Mouse (Mus musculus) midbrain, embryonic 13.5 days (tissue): ENCODE results near the gene Tcf25. TPM values are rescaled to one million over a fixed set of nuclear protein-coding genes. Genes with fewer than 3 reads are reported as not detected.

Experiments used
- ATAC-seq: fragments of 200-750 bp; cut with Nextera tagmentation; 2 replicates; pipeline ENCODE4 v1.8.0; 2017; ENCODE audit warnings: mild to moderate bottlenecking, moderate TSS enrichment, moderate library complexity
- H3K27ac ChIP-seq: fragments of 300-500 bp; sonication (generic); 2 replicates; pipeline ENCODE4 v1.5.1; 2015; ENCODE audit warnings: inconsistent platforms, mild to moderate bottlenecking, moderate library complexity
- H3K27me3 ChIP-seq: fragments of 300-500 bp; sonication (generic); 2 replicates; pipeline ENCODE4 v1.6.1; 2015; ENCODE audit warnings: mild to moderate bottlenecking, inconsistent platforms
- H3K36me3 ChIP-seq: fragments of 300-500 bp; sonication (generic); 2 replicates; pipeline ENCODE4 v1.6.1; 2015; ENCODE audit warnings: mild to moderate bottlenecking, inconsistent platforms
- H3K4me1 ChIP-seq: fragments of 300-500 bp; sonication (generic); replicated peaks from 2 replicates; pipeline ENCODE4 v1.6.1; 2015; ENCODE audit warnings: inconsistent platforms
- H3K4me2 ChIP-seq: fragments of 300-500 bp; sonication (generic); replicated peaks from 2 replicates; pipeline ENCODE4 v1.6.1; 2015; ENCODE audit warnings: moderate library complexity, mild to moderate bottlenecking, inconsistent platforms
- H3K4me3 ChIP-seq: fragments of 300-500 bp; sonication (generic); replicated peaks from 2 replicates; pipeline ENCODE4 v1.5.1; 2015; ENCODE audit warnings: mild to moderate bottlenecking, inconsistent platforms
- H3K9ac ChIP-seq: fragments of 300-500 bp; sonication (generic); replicated peaks from 2 replicates; pipeline ENCODE4 v1.6.1; 2015; ENCODE audit warnings: mild to moderate bottlenecking, inconsistent platforms
- H3K9me3 ChIP-seq: fragments of 300-500 bp; sonication (generic); 2 replicates; pipeline ENCODE4 v1.6.1; 2016; ENCODE audit warnings: mild to moderate bottlenecking, inconsistent platforms
- WGBS: fragments of 180-500 bp; shearing (Covaris S2); methylation state at CpG from one replicate; pipeline ENCODE4 v1.1.7; 2015; 5-methylcytosine and 5-hydroxymethylcytosine counted together
- polyA plus RNA-seq: library from polyadenylated mRNA; unstranded; fragments of >200 nt; fragmentation: Nextera tagmentation; extraction: Ambion mirVana; gene quantifications from 2 replicates; pipeline ENCODE4 v1.2.1, GENCODE M21; 2015

The Tcf25 gene
- polyA plus RNA-seq, 1 experiment from 2014 or later: 263 TPM

DNA sequence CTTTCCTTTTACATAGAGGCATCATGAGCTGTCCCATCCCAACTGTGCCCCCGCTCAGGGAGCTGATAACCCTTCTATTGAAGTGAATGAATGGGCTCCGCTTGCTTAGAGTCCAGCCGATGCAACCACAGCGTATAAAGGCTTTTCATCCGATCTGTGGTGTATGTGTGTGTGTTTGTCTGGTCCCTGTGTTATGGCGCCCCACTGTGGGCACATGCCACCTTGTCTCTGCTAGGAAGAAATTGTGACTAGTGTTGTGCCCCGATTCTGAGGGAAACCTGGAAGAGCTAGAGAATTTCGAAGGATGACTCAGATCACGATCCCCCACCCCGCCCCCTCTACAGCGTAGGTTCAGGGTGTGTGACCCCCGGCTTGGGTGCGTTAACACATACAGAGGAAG, 20.8 kb upstream of the Tcf25 start:
- ATAC-seq: peak; percentile 64
- no peak overlapping the region for H3K9ac ChIP-seq
- 41% methylated on average over 13 of the region's 13 CpGs for WGBS
- no peak overlapping the region for H3K4me2 ChIP-seq
- no peaks in the 10 kb centered on the region for H3K27me3 ChIP-seq
- H3K36me3 ChIP-seq: peaks cover 46% of the 10 kb centered on the region
- no peak overlapping the region; the same call in 1 of the 2 replicates for H3K27ac ChIP-seq
- no peak overlapping the region for H3K4me3 ChIP-seq
- H3K9me3 ChIP-seq: no peaks in the 10 kb centered on the region
- peaks cover 13% of the 10 kb centered on the region for H3K4me1 ChIP-seq

DNA sequence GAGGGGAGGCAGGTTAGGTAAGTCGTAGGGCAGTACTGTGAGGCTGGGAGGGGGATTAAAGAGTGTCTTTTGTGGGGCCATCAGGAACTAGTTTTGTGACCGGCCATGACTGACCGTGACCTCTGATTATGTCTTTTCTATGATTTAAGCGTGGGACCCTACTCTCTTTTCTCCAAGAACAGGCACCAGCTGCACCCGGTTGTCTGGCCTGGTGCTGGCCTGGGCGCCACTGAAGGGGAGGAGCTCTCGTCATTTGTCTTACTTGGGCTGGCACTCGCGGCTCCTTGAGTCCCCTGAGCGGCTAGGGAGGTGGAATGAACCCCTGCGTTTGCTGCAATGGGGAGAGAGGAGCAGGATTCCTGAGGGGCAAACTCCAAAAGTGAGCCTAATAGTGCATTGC, 20.3 kb upstream of the Tcf25 start:
- Histone ChIP-seq H3K27ac (no peak overlapping the region), H3K4me3 (no peak overlapping the region), H3K9ac (no peak overlapping the region), H3K36me3 (peaks cover 46% of the 10 kb centered on the region), H3K9me3 (no peaks in the 10 kb centered on the region), H3K4me2 (no peak overlapping the region), H3K4me1 (peaks cover 12% of the 10 kb centered on the region), H3K27me3 (no peaks in the 10 kb centered on the region)
- ATAC-seq: no peak; the same call in 1 of the 2 replicates
- WGBS: 37% methylated on average over 11 of the region's 11 CpGs

DNA sequence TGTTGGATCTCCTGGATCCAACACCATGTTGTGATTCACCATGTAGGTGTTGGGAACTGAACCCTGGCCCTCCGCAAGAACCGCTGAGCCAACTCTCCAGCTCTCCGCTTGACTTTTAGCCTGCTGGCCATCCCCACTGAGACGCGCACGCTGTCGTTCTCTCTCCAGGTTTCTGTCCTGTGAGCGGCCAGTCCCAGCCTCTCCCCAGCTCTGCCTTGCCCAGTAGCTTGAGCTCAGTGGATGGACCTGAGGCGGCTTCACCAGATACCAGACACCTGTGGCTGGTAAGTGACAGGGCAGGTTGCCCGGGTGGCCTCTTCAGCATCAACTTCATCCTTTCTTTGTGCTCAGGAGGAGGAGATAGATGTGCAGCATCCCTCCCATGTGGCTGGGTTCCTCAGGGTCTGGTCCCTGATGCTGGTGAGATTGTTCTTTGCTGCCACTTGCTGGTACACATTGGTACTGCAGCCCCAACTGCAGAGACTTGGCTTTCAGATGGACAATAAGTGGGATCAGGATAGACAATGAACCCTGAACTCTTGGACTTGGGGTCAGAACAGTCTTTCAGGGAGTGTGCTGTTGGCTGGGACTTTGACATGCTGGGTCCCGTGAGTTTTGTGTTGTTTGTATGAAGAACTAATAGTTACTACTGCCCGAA, 12.3 kb upstream of the Tcf25 start:
- Histone ChIP-seq H3K9me3 (no peaks in the 10 kb centered on the region), H3K27ac (0 out of 2 replicates have a peak overlapping the region, but pooled peaks have one; percentile 47), H3K27me3 (no peaks in the 10 kb centered on the region), H3K9ac (no peak overlapping the region; the same call in 1 of the 2 replicates), H3K4me3 (no peak overlapping the region), H3K4me1 (0 out of 2 replicates have a peak, but pooled peaks cover 3% of the 10 kb centered on the region), H3K36me3 (peaks cover 88% of the 10 kb centered on the region), H3K4me2 (no peak overlapping the region)
- peak; percentile 87 for ATAC-seq
- WGBS: 36% methylated on average over 12 of the region's 12 CpGs

DNA sequence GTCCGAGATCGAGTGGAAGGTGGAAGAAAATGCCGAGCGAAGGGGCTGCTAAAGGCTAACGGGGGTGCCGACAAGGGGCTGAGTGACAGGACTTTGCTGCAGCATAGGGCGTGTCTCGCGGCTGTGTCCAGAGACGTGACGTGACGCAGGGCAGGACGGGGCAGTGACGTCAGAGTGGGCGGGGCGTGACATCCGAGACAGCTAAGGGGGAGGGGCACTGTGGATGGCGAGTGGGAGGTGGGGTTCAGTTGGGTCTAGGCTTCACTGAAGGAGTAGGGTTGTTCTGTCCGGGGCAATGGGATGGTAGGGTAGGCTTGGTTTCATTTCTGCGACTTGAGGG, 656 bp downstream of the Tcf25 start:
- Histone ChIP-seq H3K4me2 (peak overlapping the region; percentile 74), H3K27me3 (no peaks in the 10 kb centered on the region), H3K36me3 (peaks cover 27% of the 10 kb centered on the region), H3K27ac (peak overlapping the region; percentile 96), H3K4me1 (peaks cover 31% of the 10 kb centered on the region), H3K9me3 (no peaks in the 10 kb centered on the region), H3K9ac (peak overlapping the region; percentile 87), H3K4me3 (peak overlapping the region; percentile 75)
- peak; percentile 73 for ATAC-seq
- WGBS: 1% methylated on average over 20 of the region's 20 CpGs

DNA sequence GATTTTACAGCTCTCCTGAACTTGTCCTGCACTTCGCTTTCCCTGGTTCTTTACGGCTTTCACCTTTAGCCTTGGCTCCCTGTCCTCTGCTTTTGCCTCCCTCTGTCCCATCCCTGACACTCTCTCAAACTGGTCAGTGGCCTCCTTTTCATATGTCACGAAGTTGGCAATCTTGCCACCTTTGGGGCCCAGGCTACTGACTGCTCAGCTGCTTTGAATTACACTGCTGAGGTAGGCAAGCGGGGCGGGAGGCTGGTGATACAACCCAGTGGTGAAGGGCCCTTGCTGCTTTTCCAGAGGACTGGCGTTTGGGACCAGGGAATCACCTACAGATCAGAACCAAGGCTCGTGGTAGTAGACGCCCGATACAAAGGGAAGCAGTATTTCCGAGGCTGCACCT, 2.1 kb downstream of the Tcf25 start:
- H3K9ac ChIP-seq: peak overlapping the region; percentile 87
- peaks cover 31% of the 10 kb centered on the region for H3K4me1 ChIP-seq
- H3K36me3 ChIP-seq: peaks cover 19% of the 10 kb centered on the region; the same call in 1 of the 2 replicates
- 0 out of 2 replicates have a peak overlapping the region, but pooled peaks have one; percentile 5 for H3K4me2 ChIP-seq
- no peaks in the 10 kb centered on the region for H3K27me3 ChIP-seq
- no peaks in the 10 kb centered on the region for H3K9me3 ChIP-seq
- no peak overlapping the region for H3K4me3 ChIP-seq
- 88% methylated on average over 10 of the region's 10 CpGs for WGBS
- ATAC-seq: no peak
- H3K27ac ChIP-seq: peak overlapping the region; percentile 53; the same call in 1 of the 2 replicates

DNA sequence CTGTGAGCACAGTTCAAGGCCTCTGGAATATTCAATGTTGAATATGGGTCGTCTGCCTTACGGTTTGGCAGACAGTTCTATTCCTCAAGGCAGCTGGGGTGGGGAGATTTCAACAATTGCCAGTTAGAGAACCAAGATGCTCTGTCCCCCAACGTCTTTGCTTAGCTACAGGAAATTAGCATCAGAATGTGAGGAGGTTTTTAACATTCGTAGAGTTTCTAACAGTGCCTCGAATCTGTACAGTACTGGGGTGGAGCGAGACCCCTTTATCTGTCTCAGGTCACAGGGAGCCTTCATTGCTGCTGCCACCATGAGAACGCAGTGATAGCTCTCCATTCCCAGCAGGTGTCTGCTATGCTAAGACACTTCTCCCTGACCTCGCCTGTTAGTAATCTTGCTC, 2.6 kb downstream of the Tcf25 start:
- Histone ChIP-seq H3K27ac (peak overlapping the region; percentile 53; the same call in 1 of the 2 replicates), H3K4me3 (no peak overlapping the region)
- ATAC-seq: no peak

GRCm38 (mm10) chr8:123381711-123382110, 8.2 kb downstream of the Tcf25 start:
- Histone ChIP-seq H3K4me3 (no peak overlapping the region), H3K9me3 (no peaks in the 10 kb centered on the region), H3K9ac (no peak overlapping the region), H3K27me3 (no peaks in the 10 kb centered on the region), H3K4me2 (no peak overlapping the region), H3K36me3 (peaks cover 67% of the 10 kb centered on the region), H3K27ac (no peak overlapping the region), H3K4me1 (peaks cover under 1% of the 10 kb centered on the region; the same call in 1 of the 2 replicates)
- WGBS: 93% methylated on average over 4 of the region's 4 CpGs
- no peak for ATAC-seq

More for the DNA sequence above, 2.6 kb downstream of the Tcf25 start:
- Histone ChIP-seq H3K36me3 (peaks cover 22% of the 10 kb centered on the region), H3K9me3 (no peaks in the 10 kb centered on the region), H3K9ac (peak overlapping the region; percentile 87), H3K27me3 (no peaks in the 10 kb centered on the region), H3K4me1 (peaks cover 31% of the 10 kb centered on the region), H3K4me2 (0 out of 2 replicates have a peak overlapping the region, but pooled peaks have one; percentile 5)
- 59% methylated on average over 8 of the region's 8 CpGs for WGBS

- no peak overlapping the region for H3K27ac ChIP-seq
- H3K4me1 ChIP-seq: no peaks in the 10 kb centered on the region
- no peak overlapping the region for H3K4me2 ChIP-seq
- no peak overlapping the region for H3K4me3 ChIP-seq
- no peaks in the 10 kb centered on the region for H3K9me3 ChIP-seq
- peaks cover 75% of the 10 kb centered on the region for H3K36me3 ChIP-seq
- H3K9ac ChIP-seq: no peak overlapping the region
- no peaks in the 10 kb centered on the region for H3K27me3 ChIP-seq
- ATAC-seq: no peak
- whole genome bisulfite sequencing: 95% methylated on average over 8 of the region's 8 CpGs
Measured at GRCm38 (mm10) chr8:123382516-123382915, 9.0 kb downstream of the Tcf25 start.

DNA sequence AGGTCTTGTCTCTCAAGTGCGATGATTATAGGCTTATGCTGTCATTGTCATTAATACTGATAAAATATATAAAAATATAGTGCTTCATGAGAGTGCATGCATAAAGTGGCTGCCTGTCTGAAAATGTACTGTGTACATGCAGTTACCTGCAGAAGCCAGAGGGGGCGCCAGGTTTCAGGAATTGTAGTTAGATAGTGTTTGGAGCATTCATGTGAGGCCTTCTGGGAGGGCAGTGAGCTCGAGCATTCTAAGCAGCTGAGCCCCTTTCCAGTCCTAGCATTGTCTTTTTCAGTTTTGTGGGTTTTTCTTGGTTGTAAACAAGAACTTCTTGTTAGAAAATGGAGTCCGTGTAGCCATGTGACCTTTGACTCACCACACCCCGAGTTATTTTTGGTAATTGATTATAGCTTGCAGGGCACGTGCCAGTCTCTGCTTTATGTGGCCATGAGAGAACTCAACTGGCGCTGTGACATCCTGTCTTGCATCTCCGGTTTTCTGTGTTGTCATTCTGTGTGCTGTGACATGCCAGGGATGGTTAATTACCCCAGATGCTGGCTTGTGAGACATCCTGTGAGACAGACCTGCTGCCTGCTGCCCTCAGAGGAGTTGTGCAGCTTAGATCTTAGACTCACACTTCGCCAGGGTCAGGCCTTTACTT, 11.5 kb downstream of the Tcf25 start:
- ATAC-seq: no peak
- no peaks in the 10 kb centered on the region for H3K27me3 ChIP-seq
- no peak overlapping the region for H3K4me2 ChIP-seq
- H3K36me3 ChIP-seq: peaks cover 94% of the 10 kb centered on the region
- no peak overlapping the region for H3K27ac ChIP-seq
- H3K9me3 ChIP-seq: no peaks in the 10 kb centered on the region
- H3K9ac ChIP-seq: no peak overlapping the region
- 73% methylated on average over 9 of the region's 9 CpGs for WGBS
- H3K4me1 ChIP-seq: no peaks in the 10 kb centered on the region
- H3K4me3 ChIP-seq: no peak overlapping the region

GRCm38 (mm10) chr8:123387041-123387440, 13.5 kb downstream of the Tcf25 start:
- H3K4me3 ChIP-seq: no peak overlapping the region
- H3K27ac ChIP-seq: no peak overlapping the region
- H3K36me3 ChIP-seq: peaks cover 99% of the 10 kb centered on the region
- H3K9me3 ChIP-seq: no peaks in the 10 kb centered on the region
- no peaks in the 10 kb centered on the region for H3K4me1 ChIP-seq
- ATAC-seq: no peak
- H3K9ac ChIP-seq: no peak overlapping the region
- H3K27me3 ChIP-seq: no peaks in the 10 kb centered on the region
- 85% methylated on average over 3 of the region's 3 CpGs for WGBS
- H3K4me2 ChIP-seq: no peak overlapping the region

GRCm38 (mm10) chr8:123387801-123388200, 14.2 kb downstream of the Tcf25 start:
- Histone ChIP-seq H3K27me3 (no peaks in the 10 kb centered on the region), H3K36me3 (peaks cover 99% of the 10 kb centered on the region), H3K4me2 (no peak overlapping the region), H3K27ac (no peak overlapping the region), H3K4me1 (no peaks in the 10 kb centered on the region), H3K4me3 (no peak overlapping the region), H3K9me3 (no peaks in the 10 kb centered on the region), H3K9ac (no peak overlapping the region)
- no peak for ATAC-seq
- 96% methylated on average over 8 of the region's 8 CpGs for WGBS

DNA sequence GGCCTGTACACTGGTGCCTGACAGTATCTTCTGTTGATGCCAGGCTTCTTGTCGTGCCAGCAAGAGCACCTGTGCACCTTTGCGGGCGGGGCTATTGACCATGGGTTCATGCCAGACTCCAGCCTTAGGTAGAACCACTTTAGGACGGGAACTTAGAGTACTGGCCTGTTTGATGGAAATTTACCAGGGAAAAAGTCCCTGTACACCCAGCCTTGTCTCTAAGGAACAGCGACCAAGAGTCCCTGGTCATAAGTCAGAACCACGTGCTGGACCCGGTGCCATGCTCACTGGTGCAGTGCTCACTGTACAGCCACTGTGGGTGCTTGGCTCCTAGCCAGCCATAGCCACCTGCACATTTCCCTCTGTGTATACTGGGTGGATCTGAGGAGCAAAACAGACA, 15.5 kb downstream of the Tcf25 start:
- no peak overlapping the region for H3K9ac ChIP-seq
- no peak overlapping the region for H3K27ac ChIP-seq
- no peaks in the 10 kb centered on the region for H3K9me3 ChIP-seq
- no peak for ATAC-seq
- no peaks in the 10 kb centered on the region for H3K4me1 ChIP-seq
- H3K4me2 ChIP-seq: no peak overlapping the region
- 96% methylated on average over 7 of the region's 7 CpGs for WGBS
- no peak overlapping the region for H3K4me3 ChIP-seq
- peaks cover 99% of the 10 kb centered on the region for H3K36me3 ChIP-seq
- no peaks in the 10 kb centered on the region for H3K27me3 ChIP-seq
